Mouse (Mus musculus) frontal cortex, postnatal 10 days (tissue): ENCODE measurements around the gene Cyp1a1.
A peak's percentile ranks its signal among the peaks of the same experiment; 100 is the strongest.
"Not testable (repeated sequence)": the region's sequence is repeated elsewhere in the genome, so short reads cannot be mapped to it uniquely, and the experiment has no call there.

ENCODE experiments used
- DNase-seq, 2 experiments: peaks; one replicate each; pipeline ENCODE4 v3.0.0; 2022; ENCODE audit warnings: low spot score in 2 of 2, mixed read lengths in 1 of 2

Cyp1a1 gene

GRCm38 (mm10) chr9:57698466-57699150 lies 10.9 kb downstream of the Cyp1a1 start:
- no peak for DNase-seq

GRCm38 (mm10) chr9:57706496-57706895 lies 18.8 kb downstream of the Cyp1a1 start:
- DNase-seq, result no peak

GRCm38 (mm10) chr9:57708068-57708719 lies 20.5 kb downstream of the Cyp1a1 start, which contains the start of gene Edc3:
Gene Edc3, plus strand, starts transcription at chr9:57708540.
- DNase-seq, result peak; percentile 78 to 86

GRCm38 (mm10) chr9:57708720-57709274 lies 21.1 kb downstream of the Cyp1a1 start:
- peak; percentile 41 to 44 for DNase-seq

- not testable (repeated sequence) for DNase-seq
Measured at GRCm38 (mm10) chr9:57710214-57710613, 22.5 kb downstream of the Cyp1a1 start.

GRCm38 (mm10) chr9:57712194-57712593 lies 24.5 kb downstream of the Cyp1a1 start:
- DNase-seq, result no peak

- no peak for DNase-seq
Measured at GRCm38 (mm10) chr9:57718408-57718807, 30.7 kb downstream of the Cyp1a1 start.

GRCm38 (mm10) chr9:57720736-57721135 lies 33.0 kb downstream of the Cyp1a1 start:
- no peak for DNase-seq

- DNase-seq, result no peak
Measured at GRCm38 (mm10) chr9:57722371-57722770, 34.6 kb downstream of the Cyp1a1 start.

GRCm38 (mm10) chr9:57723315-57723715 lies 35.6 kb downstream of the Cyp1a1 start:
- peak in 1 of 2 experiments; percentile 40 for DNase-seq

GRCm38 (mm10) chr9:57723796-57724195 lies 36.1 kb downstream of the Cyp1a1 start:
- DNase-seq, result no peak

GRCm38 (mm10) chr9:57724701-57725100 lies 37.0 kb downstream of the Cyp1a1 start:
- DNase-seq, result no peak

GRCm38 (mm10) chr9:57728312-57728711 lies 40.6 kb downstream of the Cyp1a1 start:
- DNase-seq, result no peak

GRCm38 (mm10) chr9:57733606-57734005 lies 45.9 kb downstream of the Cyp1a1 start:
- DNase-seq, result no peak

- no peak for DNase-seq
Measured at GRCm38 (mm10) chr9:57739863-57740262, 52.1 kb downstream of the Cyp1a1 start.

GRCm38 (mm10) chr9:57744462-57745091 lies 56.8 kb downstream of the Cyp1a1 start:
- DNase-seq, result peak in 1 of 2 experiments; percentile 44

- no peak for DNase-seq
Measured at GRCm38 (mm10) chr9:57747067-57747466, 59.3 kb downstream of the Cyp1a1 start.

- DNase-seq, result no peak
Measured at GRCm38 (mm10) chr9:57748137-57748536, 60.4 kb downstream of the Cyp1a1 start.

GRCm38 (mm10) chr9:57748831-57749230 lies 61.1 kb downstream of the Cyp1a1 start:
- DNase-seq, result no peak

GRCm38 (mm10) chr9:57750901-57751300 lies 63.2 kb downstream of the Cyp1a1 start:
- DNase-seq, result no peak
